Mouse (Mus musculus): ENCODE measurements around the gene Rps6ka2. TPM values are rescaled to one million over a fixed set of nuclear protein-coding genes. Genes with fewer than 3 reads are reported as not detected.

The Rps6ka2 gene
- polyA plus RNA-seq, 1 experiment = 15.6 TPM

DNA sequence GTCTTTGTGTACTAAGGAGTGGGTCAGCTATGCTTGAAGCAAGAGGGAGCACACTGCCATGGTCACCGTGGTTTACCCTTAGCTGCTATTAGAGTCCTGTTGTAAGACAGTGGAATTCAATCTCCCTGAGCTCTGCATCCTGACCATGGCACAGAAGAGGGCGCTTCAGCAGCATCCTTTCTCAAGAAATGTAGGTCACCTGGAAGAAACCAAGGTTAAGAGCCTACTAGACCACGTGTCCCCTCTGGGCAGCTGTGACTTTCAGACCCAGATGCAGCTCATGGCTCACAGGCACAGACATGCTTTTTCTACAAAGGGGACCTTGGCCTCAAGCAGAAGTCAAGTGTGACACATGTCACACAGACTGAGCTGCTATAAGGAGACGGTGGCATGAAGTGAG is 27.5 kb upstream of the Rps6ka2 start:
- no peak for TF ChIP-seq CTCF (IDR thresholded peaks at IDR 0.05; ENCODE audit: control insufficient read depth, insufficient read depth, insufficient replicate concordance, low read depth, low read length)
- TF ChIP-seq POLR2A (IDR thresholded peaks at IDR 0.05; ENCODE audit: control insufficient read depth, low read depth, low read length) = no peak
- Histone ChIP-seq H3K4me3 (ENCODE audit: control insufficient read depth, low read depth, low read length) (no peak overlapping the region), H3K27me3 (ENCODE audit: control insufficient read depth, insufficient read depth, low read length) (no peaks in the 10 kb centered on the region), H3K27ac (ENCODE audit: control insufficient read depth, insufficient read depth, low read depth, low read length) (no peak overlapping the region), H3K4me1 (ENCODE audit: control insufficient read depth, insufficient read depth, low read length) (no peaks in the 10 kb centered on the region), H3K36me3 (ENCODE audit: control insufficient read depth, insufficient read depth, low read length) (no peaks in the 10 kb centered on the region)

DNA sequence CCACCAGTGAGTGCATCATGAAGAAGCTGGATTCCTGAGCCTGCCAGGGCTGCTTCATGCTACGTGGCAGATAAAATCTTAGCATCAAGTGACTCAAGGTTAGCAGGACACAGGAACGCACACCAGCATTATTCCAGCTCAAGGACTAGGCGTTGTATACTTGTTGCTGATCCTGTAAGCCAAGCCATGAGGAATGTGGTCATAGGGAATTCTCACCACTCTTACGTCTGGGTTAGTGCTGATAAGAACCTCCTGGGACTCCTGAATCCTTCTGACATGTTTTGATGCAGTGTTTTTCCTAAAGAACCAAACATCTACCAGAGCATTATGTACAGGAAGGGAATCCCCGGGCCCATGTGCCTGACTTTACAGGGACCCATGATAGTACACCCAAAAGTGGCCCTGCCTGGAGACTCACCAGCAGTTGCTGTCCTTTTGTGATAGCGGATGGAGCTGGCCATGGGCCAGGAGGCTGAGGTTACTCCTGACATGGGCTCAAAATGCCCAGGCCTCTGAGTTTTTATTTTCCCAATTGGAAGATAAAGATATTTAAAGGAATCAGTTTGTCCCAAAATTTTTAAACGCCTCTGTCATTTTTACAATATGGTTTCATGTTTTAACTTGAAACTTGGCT is 25.9 kb upstream of the Rps6ka2 start:
- TF ChIP-seq CTCF (IDR thresholded peaks at IDR 0.05; ENCODE audit: control insufficient read depth, insufficient read depth, insufficient replicate concordance, low read depth, low read length) (no peak), POLR2A (IDR thresholded peaks at IDR 0.05; ENCODE audit: control insufficient read depth, low read depth, low read length) (no peak)
- no peaks in the 10 kb centered on the region for H3K36me3 ChIP-seq (ENCODE audit: control insufficient read depth, insufficient read depth, low read length)
- no peaks in the 10 kb centered on the region for H3K4me1 ChIP-seq (ENCODE audit: control insufficient read depth, insufficient read depth, low read length)
- H3K4me3 ChIP-seq (ENCODE audit: control insufficient read depth, low read depth, low read length) = no peak overlapping the region
- no peak overlapping the region for H3K27ac ChIP-seq (ENCODE audit: control insufficient read depth, insufficient read depth, low read depth, low read length)
- H3K27me3 ChIP-seq (ENCODE audit: control insufficient read depth, insufficient read depth, low read length) = no peaks in the 10 kb centered on the region

DNA sequence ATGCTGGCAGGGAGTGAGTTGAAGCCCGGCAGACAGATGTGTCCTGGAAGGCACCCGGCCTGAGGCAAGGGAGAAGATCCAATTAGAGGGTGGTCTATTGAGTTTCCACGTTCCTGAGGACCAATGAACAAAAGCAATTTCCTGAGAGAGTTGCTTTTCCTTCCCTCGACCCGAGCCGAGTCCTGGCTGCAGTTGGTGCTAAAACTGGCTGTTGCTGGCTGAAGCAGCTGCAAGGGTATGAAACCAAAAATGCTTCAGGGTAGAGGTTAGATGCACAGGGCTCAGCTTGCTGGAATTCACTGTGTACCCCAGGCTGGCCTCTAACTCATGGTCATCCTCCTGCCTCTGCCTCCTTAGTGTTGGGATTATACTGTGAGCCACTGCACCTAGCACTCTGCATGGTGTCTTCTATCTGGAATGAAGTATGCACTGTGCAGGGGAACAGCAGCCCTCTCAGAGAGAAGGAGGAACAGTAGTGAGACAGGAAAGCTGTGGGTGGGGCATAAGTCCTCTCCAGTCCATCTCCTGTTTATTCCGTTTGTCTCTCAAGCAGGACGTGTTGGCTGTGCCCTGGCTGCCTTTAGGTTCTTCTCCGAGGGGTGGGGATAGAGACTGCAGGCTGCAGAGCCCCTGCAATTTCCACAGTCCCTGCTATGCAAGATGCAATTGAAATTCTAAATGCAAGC is 24.4 kb upstream of the Rps6ka2 start:
- TF ChIP-seq CTCF (IDR thresholded peaks at IDR 0.05; ENCODE audit: control insufficient read depth, insufficient read depth, insufficient replicate concordance, low read depth, low read length) (no peak), POLR2A (IDR thresholded peaks at IDR 0.05; ENCODE audit: control insufficient read depth, low read depth, low read length) (no peak)
- Histone ChIP-seq H3K4me3 (ENCODE audit: control insufficient read depth, low read depth, low read length) (no peak overlapping the region), H3K4me1 (ENCODE audit: control insufficient read depth, insufficient read depth, low read length) (no peaks in the 10 kb centered on the region), H3K36me3 (ENCODE audit: control insufficient read depth, insufficient read depth, low read length) (no peaks in the 10 kb centered on the region), H3K27ac (ENCODE audit: control insufficient read depth, insufficient read depth, low read depth, low read length) (no peak overlapping the region), H3K27me3 (ENCODE audit: control insufficient read depth, insufficient read depth, low read length) (no peaks in the 10 kb centered on the region)

DNA sequence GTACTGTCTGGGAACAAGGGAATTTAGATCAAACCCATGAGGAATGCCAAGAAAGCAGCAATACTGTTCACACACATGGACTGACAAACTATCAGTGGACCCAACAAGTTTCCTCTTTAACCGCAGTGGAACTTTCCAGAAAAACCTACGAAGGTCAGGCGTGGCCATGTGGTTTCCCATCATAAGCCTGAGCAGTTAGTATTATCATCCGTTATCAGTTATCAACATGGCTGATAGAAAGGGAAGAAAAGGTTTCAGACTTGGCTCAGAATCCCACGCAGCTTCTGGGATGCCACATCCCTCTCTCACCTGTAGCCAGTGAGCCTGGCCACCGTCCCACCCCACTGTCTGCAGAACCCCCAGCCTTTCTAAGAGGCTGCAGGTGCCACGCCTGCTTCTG is 23.4 kb upstream of the Rps6ka2 start:
- Histone ChIP-seq H3K27ac (ENCODE audit: control insufficient read depth, insufficient read depth, low read depth, low read length) (no peak overlapping the region), H3K27me3 (ENCODE audit: control insufficient read depth, insufficient read depth, low read length) (no peaks in the 10 kb centered on the region), H3K36me3 (ENCODE audit: control insufficient read depth, insufficient read depth, low read length) (no peaks in the 10 kb centered on the region), H3K4me3 (ENCODE audit: control insufficient read depth, low read depth, low read length) (no peak overlapping the region), H3K4me1 (ENCODE audit: control insufficient read depth, insufficient read depth, low read length) (no peaks in the 10 kb centered on the region)
- TF ChIP-seq CTCF (IDR thresholded peaks at IDR 0.05; ENCODE audit: control insufficient read depth, insufficient read depth, insufficient replicate concordance, low read depth, low read length) = no peak
- no peak for TF ChIP-seq POLR2A (IDR thresholded peaks at IDR 0.05; ENCODE audit: control insufficient read depth, low read depth, low read length)

- Histone ChIP-seq H3K4me3 (ENCODE audit: control insufficient read depth, low read depth, low read length) (no peak overlapping the region), H3K36me3 (ENCODE audit: control insufficient read depth, insufficient read depth, low read length) (no peaks in the 10 kb centered on the region), H3K4me1 (ENCODE audit: control insufficient read depth, insufficient read depth, low read length) (no peaks in the 10 kb centered on the region), H3K27me3 (ENCODE audit: control insufficient read depth, insufficient read depth, low read length) (no peaks in the 10 kb centered on the region), H3K27ac (ENCODE audit: control insufficient read depth, insufficient read depth, low read depth, low read length) (no peak overlapping the region)
- TF ChIP-seq POLR2A (IDR thresholded peaks at IDR 0.05; ENCODE audit: control insufficient read depth, low read depth, low read length) (no peak), CTCF (IDR thresholded peaks at IDR 0.05; ENCODE audit: control insufficient read depth, insufficient read depth, insufficient replicate concordance, low read depth, low read length) (no peak)
These were observed 22.0 kb upstream of the Rps6ka2 start for GRCm38 (mm10) chr17:7147920-7148321.

DNA sequence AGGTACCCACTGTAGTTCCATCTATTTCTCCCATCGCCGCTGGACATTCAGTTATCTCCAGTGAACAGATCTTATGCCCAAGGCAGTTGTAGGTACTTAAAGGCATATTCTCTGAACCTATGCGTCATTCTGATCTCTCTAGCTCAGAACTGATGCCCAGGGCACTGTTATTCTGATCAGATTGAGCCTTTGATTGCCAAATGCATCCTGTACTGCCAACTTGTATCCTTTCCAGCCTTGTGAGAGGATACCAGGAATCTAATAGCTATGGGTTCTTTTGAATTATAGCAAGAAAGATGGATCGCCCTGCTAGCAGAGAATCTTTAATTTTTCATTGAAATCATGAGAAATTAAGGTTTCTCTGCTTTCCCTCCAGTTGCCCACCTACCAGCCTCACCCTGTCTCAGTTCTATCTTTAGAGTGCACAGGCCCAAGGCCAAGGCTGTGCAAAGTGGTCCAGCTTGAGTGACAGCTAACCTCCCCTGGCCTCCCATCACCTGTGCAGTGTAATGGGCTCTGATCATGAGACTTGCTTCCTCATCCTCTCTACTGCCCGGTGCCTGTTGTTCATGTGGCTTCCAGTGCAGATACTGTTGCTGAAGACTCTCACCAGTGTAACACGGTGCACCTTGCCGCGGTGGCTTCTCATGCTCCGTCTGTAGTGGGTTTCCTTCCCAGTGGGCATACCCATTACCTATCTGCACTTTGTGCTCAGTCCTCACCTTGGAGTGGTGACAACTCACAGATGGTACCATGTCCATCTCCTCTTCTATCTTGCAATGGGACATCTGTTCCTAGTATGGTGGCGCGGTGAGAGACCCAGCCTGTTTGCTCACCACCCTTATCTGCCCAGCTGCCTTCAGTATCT is 20.4 kb upstream of the Rps6ka2 start:
- no peaks in the 10 kb centered on the region for H3K36me3 ChIP-seq (ENCODE audit: control insufficient read depth, insufficient read depth, low read length)

More for the DNA sequence above, 20.4 kb upstream of the Rps6ka2 start:
- no peak overlapping the region for H3K4me3 ChIP-seq (ENCODE audit: control insufficient read depth, low read depth, low read length)
- H3K27me3 ChIP-seq (ENCODE audit: control insufficient read depth, insufficient read depth, low read length) = no peaks in the 10 kb centered on the region
- no peak overlapping the region for H3K27ac ChIP-seq (ENCODE audit: control insufficient read depth, insufficient read depth, low read depth, low read length)
- no peaks in the 10 kb centered on the region for H3K4me1 ChIP-seq (ENCODE audit: control insufficient read depth, insufficient read depth, low read length)
- TF ChIP-seq CTCF (IDR thresholded peaks at IDR 0.05; ENCODE audit: control insufficient read depth, insufficient read depth, insufficient replicate concordance, low read depth, low read length) = no peak
- TF ChIP-seq POLR2A (IDR thresholded peaks at IDR 0.05; ENCODE audit: control insufficient read depth, low read depth, low read length) = no peak

Data from testis, adult 2 months (tissue).